Comparison of ENCODE assay signal across 17 mouse cellular contexts in genomic region chr19:5954031-5954710, GRCm38 (mm10). TPM values are rescaled to one million over a fixed set of nuclear protein-coding genes. Genes with fewer than 3 reads are reported as not detected.
DNase-seq lines count a peak whose midpoint lies in the region; ATAC-seq and TF ChIP-seq lines count a peak whose summit lies in the region.
"Had no signal": no experiment of that assay in that cellular context is flagged by ENCODE, and none has a peak within 500 bp of the region (broad histone marks: within the 10 kb centered on the region; RNA-seq: fewer than 3 reads in every experiment).

No protein-coding gene starts in this region.

- H3K9me3 ChIP-seq in limb, embryonic 15.5 days: no peaks in the 10 kb centered on the region
- H3K9me3 ChIP-seq in hindbrain, embryonic 12.5 days (replicated peaks): no peaks in the 10 kb centered on the region
- H3K9me3 ChIP-seq: hindbrain, embryonic 10.5 days had no signal

- no peak overlapping the region for H3K9ac ChIP-seq in limb, embryonic 15.5 days
- no peak overlapping the region for H3K9ac ChIP-seq in hindbrain, embryonic 12.5 days

- H3K4me2 ChIP-seq in limb, embryonic 15.5 days: no peak overlapping the region
- H3K4me2 ChIP-seq in hindbrain, embryonic 12.5 days (replicated peaks): no peak overlapping the region

- WGBS in kidney, adult 2 months: 76% methylated on average over 22 of the region's 22 CpGs
- WGBS in limb, embryonic 15.5 days: 60% methylated on average over 22 of the region's 22 CpGs
- WGBS in hindbrain, embryonic 12.5 days: 88% methylated on average over 22 of the region's 22 CpGs

- DNase-seq in kidney, adult 2 months: peak; percentile 56
- DNase-seq in kidney, adult 8-10 months: no peak
- DNase-seq in adrenal gland, postnatal 10 days: peak; percentile 68
- DNase-seq in embryo, embryonic 11 days: no peak
- DNase-seq in thymus, postnatal 4 days: no peak
- DNase-seq: cerebellum, adult 9-11 months; heart, adult 2 months; right cerebral cortex, postnatal 4 days had no signal

- TF ChIP-seq POLR2A in kidney, adult 2 months (IDR thresholded peaks at IDR 0.05; ENCODE audit: low read depth, low read length): no peak
- TF ChIP-seq POLR2A in embryonic fibroblast, embryonic 13.5 days (IDR thresholded peaks at IDR 0.05; ENCODE audit: low read depth, low read length): no peak

- no peaks in the 10 kb centered on the region for H3K36me3 ChIP-seq in kidney, adult 2 months (ENCODE audit: control insufficient read depth, insufficient read depth, low read length)
- H3K36me3 ChIP-seq in limb, embryonic 15.5 days: peaks cover 81% of the 10 kb centered on the region
- peaks cover 74% of the 10 kb centered on the region for H3K36me3 ChIP-seq in hindbrain, embryonic 12.5 days

- no peak overlapping the region for H3K4me3 ChIP-seq in kidney, adult 2 months (ENCODE audit: insufficient read depth, low read depth, low read length)
- no peak overlapping the region for H3K4me3 ChIP-seq in embryonic fibroblast, embryonic 13.5 days (ENCODE audit: insufficient read depth, low read length)
- no peak overlapping the region for H3K4me3 ChIP-seq in limb, embryonic 15.5 days
- H3K4me3 ChIP-seq in hindbrain, embryonic 12.5 days: no peak overlapping the region
- H3K4me3 ChIP-seq: heart, adult 2 months; hindbrain, embryonic 10.5 days had no signal

- no peaks in the 10 kb centered on the region for H3K27me3 ChIP-seq in kidney, adult 2 months (replicated peaks; ENCODE audit: control insufficient read depth, insufficient read depth, low read length)
- H3K27me3 ChIP-seq in limb, embryonic 15.5 days: no peaks in the 10 kb centered on the region
- H3K27me3 ChIP-seq in hindbrain, embryonic 12.5 days: no peaks in the 10 kb centered on the region
- H3K27me3 ChIP-seq: CH12.LX had no signal

- no peak for TF ChIP-seq CTCF in kidney, adult 2 months (conservative IDR thresholded peaks at IDR 0.05; ENCODE audit: insufficient read depth, insufficient read length, low read depth, low read length)
- no peak for TF ChIP-seq CTCF in embryonic fibroblast, embryonic 13.5 days (IDR thresholded peaks at IDR 0.05; ENCODE audit: borderline replicate concordance, insufficient read depth, low read length)

- H3K4me1 ChIP-seq in kidney, adult 2 months (ENCODE audit: control insufficient read depth, insufficient read depth, low read length): peaks cover 5% of the 10 kb centered on the region; the same call in 1 of the 2 replicates
- peaks cover 13% of the 10 kb centered on the region; the same call in 1 of the 2 replicates for H3K4me1 ChIP-seq in embryonic fibroblast, embryonic 13.5 days (ENCODE audit: control insufficient read depth, insufficient read depth, low read length)
- H3K4me1 ChIP-seq in limb, embryonic 15.5 days: peaks cover 27% of the 10 kb centered on the region; the same call in 1 of the 2 replicates
- H3K4me1 ChIP-seq in hindbrain, embryonic 12.5 days: peaks cover 5% of the 10 kb centered on the region; the same call in 1 of the 2 replicates

- H3K27ac ChIP-seq in kidney, adult 2 months (ENCODE audit: insufficient read depth, low read depth, low read length): peak overlapping the region; percentile 27
- peak overlapping the region; percentile 42 for H3K27ac ChIP-seq in embryonic fibroblast, embryonic 13.5 days (ENCODE audit: insufficient read depth, low read length)
- H3K27ac ChIP-seq in limb, embryonic 15.5 days: peak overlapping the region; percentile 14; the same call in 1 of the 2 replicates
- H3K27ac ChIP-seq in hindbrain, embryonic 12.5 days: no peak overlapping the region
- H3K27ac ChIP-seq: hindbrain, embryonic 10.5 days had no signal

- ATAC-seq in limb, embryonic 15.5 days (ENCODE audit: insufficient number of reproducible peaks, low FRiP score, low TSS enrichment, low read depth): no peak
- no peak for ATAC-seq in hindbrain, embryonic 12.5 days (ENCODE audit: low FRiP score)

RNA-seq across cellular contexts. Expression of gene Pola2, which starts 9.8 kb away (rescaled TPM):
- polyA plus RNA-seq in kidney, adult 2 months (2012; rRNA removed): 24.9 and 26.2 TPM in 2 replicates
- 10 to 100 TPM; 21.3 to 28.0 TPM for total RNA-seq in adrenal gland, postnatal 10 days (2021)
- 19.7 and 29.7 TPM in 2 replicates for polyA plus RNA-seq in embryonic fibroblast, embryonic 13.5 days (2011; ENCODE audit: insufficient read length, low read depth, missing spikeins)
- polyA plus RNA-seq in limb, embryonic 15.5 days (2015; fragmentation: Nextera tagmentation; extraction: Ambion mirVana): 56.9 and 61.0 TPM in 2 replicates
- 47.4 and 49.2 TPM in 2 replicates for polyA plus RNA-seq in hindbrain, embryonic 12.5 days (2016; fragmentation: Nextera tagmentation; extraction: Ambion mirVana)

RNA-seq across cellular contexts. Expression of gene Cdc42ep2, which starts 29.6 kb away (rescaled TPM):
- 12.0 and 12.2 TPM in 2 replicates for polyA plus RNA-seq in kidney, adult 2 months (2012; rRNA removed)
- total RNA-seq in adrenal gland, postnatal 10 days (2021): 10 to 100 TPM; 10.8 to 11.2 TPM
- polyA plus RNA-seq in embryonic fibroblast, embryonic 13.5 days (2011; ENCODE audit: insufficient read length, low read depth, missing spikeins): 10.4 and 12.1 TPM in 2 replicates
- polyA plus RNA-seq in limb, embryonic 15.5 days (2015; fragmentation: Nextera tagmentation; extraction: Ambion mirVana): 9.2 and 12.6 TPM in 2 replicates
- 5.1 and 6.1 TPM in 2 replicates for polyA plus RNA-seq in hindbrain, embryonic 12.5 days (2016; fragmentation: Nextera tagmentation; extraction: Ambion mirVana)

RNA-seq across cellular contexts. Expression of gene Slc22a20, which starts 31.8 kb away (rescaled TPM):
- polyA plus RNA-seq in kidney, adult 2 months (2012; rRNA removed): not detected in 2 replicates
- total RNA-seq in adrenal gland, postnatal 10 days (2021): not detected
- polyA plus RNA-seq in embryonic fibroblast, embryonic 13.5 days (2011; ENCODE audit: insufficient read length, low read depth, missing spikeins): not detected in 2 replicates
- not detected in 2 replicates for polyA plus RNA-seq in limb, embryonic 15.5 days (2015; fragmentation: Nextera tagmentation; extraction: Ambion mirVana)
- not detected in 2 replicates for polyA plus RNA-seq in hindbrain, embryonic 12.5 days (2016; fragmentation: Nextera tagmentation; extraction: Ambion mirVana)
- total RNA-seq: CH12.LX; heart, adult 2 months; left cerebral cortex, adult 18-20 months; liver, adult 2 months had no signal
- polyA plus RNA-seq: embryonic facial prominence, embryonic 11.5 days; heart, adult 2 months; hindbrain, embryonic 10.5 days; liver, adult 2 months; lung, embryonic 16.5 days had no signal

RNA-seq across cellular contexts. Expression of gene Dpf2, which starts 41.4 kb away (rescaled TPM):
- 71.5 and 79.7 TPM in 2 replicates for polyA plus RNA-seq in kidney, adult 2 months (2012; rRNA removed)
- total RNA-seq in adrenal gland, postnatal 10 days (2021): 100 to 1,000 TPM; 105 to 119 TPM
- polyA plus RNA-seq in embryonic fibroblast, embryonic 13.5 days (2011; ENCODE audit: insufficient read length, low read depth, missing spikeins): 94.7 and 135 TPM in 2 replicates
- polyA plus RNA-seq in limb, embryonic 15.5 days (2015; fragmentation: Nextera tagmentation; extraction: Ambion mirVana): 117 and 125 TPM in 2 replicates
- 161 and 177 TPM in 2 replicates for polyA plus RNA-seq in hindbrain, embryonic 12.5 days (2016; fragmentation: Nextera tagmentation; extraction: Ambion mirVana)

Comparison
In these comparisons a context has a peak if more than half of its experiments do, and no peak if none do; other contexts are left out.
1. DNase-seq: peak in kidney, adult 2 months (single experiment) and adrenal gland, postnatal 10 days (single experiment); none in kidney, adult 8-10 months (0 of 2), embryo, embryonic 11 days (single experiment) and thymus, postnatal 4 days (single experiment).